Mouse (Mus musculus) left cerebral cortex, postnatal 10 days (tissue): ENCODE results near the gene Pax7. TPM values are rescaled to one million over a fixed set of nuclear protein-coding genes. Genes with fewer than 3 reads are reported as not detected.

Experiments used
- DNase-seq, 2 experiments: peaks; one replicate each; pipeline ENCODE4 v3.0.0; 2021 to 2022; ENCODE audit warnings: low spot score in 2 of 2, mixed read lengths in 1 of 2; ENCODE audit errors: extremely low spot score in 1 of 2
- intact Hi-C: fragments of 180-260 bp; cut with DNase I; formaldehyde crosslinking; loops from one replicate; pipeline ENCODE4 v1.15.1; 2025
- total RNA-seq, 2 experiments: library from RNA; stranded (reverse); gene quantifications; 2 replicates each; pipeline ENCODE4 v1.2.3; 2021

The Pax7 gene
- total RNA-seq, 2 experiments from 2014 or later = not detected

GRCm38 (mm10) chr4:139833817-139834401 is 581 bp upstream of the Pax7 start:
- intact Hi-C loops = no loop called here
- no peak for DNase-seq

- intact Hi-C loops = no loop called here
- no peak for DNase-seq
These were observed 870 bp downstream of the Pax7 start for GRCm38 (mm10) chr4:139832281-139833035.

GRCm38 (mm10) chr4:139831501-139832230 is 1.7 kb downstream of the Pax7 start:
- intact Hi-C loops = no loop called here
- no peak for DNase-seq

- intact Hi-C loops = no loop called here
- no peak for DNase-seq
These were observed 2.5 kb downstream of the Pax7 start for GRCm38 (mm10) chr4:139830581-139831387.

GRCm38 (mm10) chr4:139830053-139830452 is 3.3 kb downstream of the Pax7 start:
- intact Hi-C loops = no loop called here
- DNase-seq = no peak

- no peak for DNase-seq
- intact Hi-C loops = no loop called here
These were observed 4.3 kb downstream of the Pax7 start for GRCm38 (mm10) chr4:139828871-139829590.

- intact Hi-C loops = no loop called here
- DNase-seq = no peak
These were observed 5.0 kb downstream of the Pax7 start for GRCm38 (mm10) chr4:139828283-139828678.

DNA sequence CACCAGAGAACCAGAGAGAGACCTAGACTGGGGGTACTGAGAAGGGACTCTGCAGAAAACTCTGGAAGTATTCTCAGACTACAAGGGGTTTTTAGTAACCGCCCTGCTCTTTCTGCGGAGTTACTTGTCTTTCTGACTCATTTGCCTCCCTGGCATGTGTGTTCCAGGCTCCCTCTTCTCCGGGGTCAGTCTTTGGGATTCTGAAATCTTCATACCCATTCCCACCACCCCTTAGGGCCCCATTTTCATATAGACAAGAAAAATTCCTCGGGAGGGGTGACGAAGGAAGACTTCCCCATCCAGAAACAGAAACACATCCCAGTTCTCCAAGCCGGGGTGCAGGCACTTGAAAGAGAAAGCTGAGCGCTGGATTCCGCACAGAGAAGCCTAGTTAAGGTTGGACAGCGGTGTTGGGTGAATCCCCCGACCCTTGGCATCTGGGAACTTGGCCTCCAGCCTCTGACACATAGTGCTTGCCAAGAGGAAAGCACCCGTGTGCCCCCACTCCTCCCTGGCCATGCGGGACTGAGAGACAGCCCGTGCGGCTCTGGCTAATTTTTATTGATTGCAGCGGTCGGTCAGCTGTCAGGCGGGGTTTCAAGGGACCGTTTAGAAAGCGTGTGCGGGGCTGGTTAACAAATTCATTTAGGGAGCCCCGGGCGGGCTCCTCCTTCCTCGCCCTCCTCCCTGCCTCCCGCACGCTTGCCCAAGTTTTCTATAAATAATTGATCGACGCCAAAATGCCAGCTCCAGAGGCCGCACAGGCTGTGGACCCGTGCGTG is 5.6 kb downstream of the Pax7 start:
- DNase-seq = no peak
- intact Hi-C loops = no loop called here

DNA sequence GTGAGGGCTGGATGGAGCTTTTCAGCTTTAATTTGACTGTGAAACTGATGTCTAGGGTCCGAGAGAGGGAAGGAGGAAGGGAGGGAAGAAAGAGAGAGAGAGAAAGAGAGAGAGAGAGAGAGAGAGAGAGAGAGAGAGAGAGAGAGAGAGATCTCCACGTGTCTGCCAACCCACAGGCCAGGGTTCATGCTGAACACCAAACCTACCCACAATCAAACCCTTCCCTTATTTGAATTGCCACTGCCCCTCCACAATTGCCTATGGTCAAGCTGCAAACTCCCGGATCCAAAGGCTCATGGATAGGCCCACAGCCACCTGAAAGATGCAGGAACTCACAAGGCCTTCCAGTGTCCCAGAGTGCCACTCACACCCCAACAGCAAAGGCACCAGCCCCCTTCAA is 7.1 kb downstream of the Pax7 start:
- intact Hi-C loops = no loop called here
- no peak for DNase-seq

GRCm38 (mm10) chr4:139825326-139826112 is 7.8 kb downstream of the Pax7 start:
- intact Hi-C loops = no loop called here
- DNase-seq = no peak

GRCm38 (mm10) chr4:139824572-139825325 is 8.6 kb downstream of the Pax7 start:
- intact Hi-C loops = no loop called here

GRCm38 (mm10) chr4:139823870-139824472 is 9.4 kb downstream of the Pax7 start:
- intact Hi-C loops = no loop called here
- DNase-seq = no peak

More at GRCm38 (mm10) chr4:139824572-139825325, 8.6 kb downstream of the Pax7 start:
- no peak for DNase-seq

- no peak for DNase-seq
- intact Hi-C loops = no loop called here
These were observed 10.0 kb downstream of the Pax7 start for GRCm38 (mm10) chr4:139823138-139823869.

DNA sequence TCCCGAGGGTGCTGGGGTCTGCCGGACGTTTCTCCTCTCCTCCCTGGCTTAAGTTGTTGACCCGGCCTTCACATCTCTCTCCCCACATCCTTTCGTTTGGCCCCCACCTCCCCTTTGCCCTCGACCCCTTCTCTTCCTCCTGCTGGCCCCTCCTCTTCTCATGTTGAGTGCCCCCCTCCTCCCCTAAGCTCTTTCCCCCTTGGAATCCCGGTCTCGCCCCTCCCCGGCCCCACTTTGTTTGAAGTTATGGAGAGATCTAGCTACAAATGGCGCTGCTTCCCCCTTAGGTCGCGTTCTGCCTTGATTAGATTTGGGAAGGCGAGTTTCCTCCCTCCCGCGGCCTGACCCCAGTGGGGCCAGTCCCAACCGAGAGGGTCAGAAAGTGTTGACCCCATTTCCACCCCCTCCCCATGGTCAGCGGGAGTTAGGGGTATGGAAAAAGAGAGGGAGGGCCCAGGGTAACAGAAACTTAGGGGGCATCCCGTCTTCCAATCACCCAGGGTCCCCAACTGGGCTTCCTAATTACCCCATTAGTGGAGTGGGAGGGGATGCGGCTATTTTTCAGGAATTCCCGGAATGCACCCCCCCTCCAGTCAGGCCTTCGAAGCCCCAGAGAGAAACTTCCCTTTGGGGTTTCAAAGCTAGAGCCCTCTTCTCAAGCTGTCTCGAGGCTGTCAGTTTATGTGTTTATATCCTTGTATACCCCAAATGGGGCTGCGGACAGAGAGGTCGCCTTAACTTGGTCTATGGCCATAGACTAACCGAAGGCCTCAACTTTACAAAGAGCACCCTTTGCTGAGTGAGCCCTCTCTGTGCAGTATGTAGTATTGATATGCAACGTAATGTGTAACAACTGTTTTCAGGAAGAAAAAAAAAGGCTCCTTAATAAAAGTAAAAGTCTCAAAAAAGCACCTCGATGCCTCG is 10.9 kb downstream of the Pax7 start:
- DNase-seq = no peak
- intact Hi-C loops = no loop called here
